Comparison of ENCODE assay signal across 8 mouse cellular contexts in the genomic region with DNA sequence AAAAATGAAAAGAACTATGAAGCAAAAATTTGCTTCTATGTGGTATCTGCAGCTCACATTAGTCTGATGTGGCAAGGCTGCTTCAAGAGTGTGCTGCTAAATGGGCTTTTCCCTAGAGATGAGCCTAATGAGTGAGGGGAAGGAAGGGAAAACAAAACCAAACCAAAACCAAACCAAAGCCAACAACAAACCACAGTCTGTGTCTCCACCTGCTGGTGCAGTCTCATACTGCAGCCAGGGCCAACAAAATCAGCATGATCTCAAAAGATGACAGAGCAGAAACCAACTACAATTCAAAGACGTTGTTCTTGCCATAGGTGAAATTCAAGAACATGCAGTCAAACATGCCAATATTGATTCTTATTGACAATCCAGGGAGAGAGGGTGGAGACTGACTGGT. TPM values are rescaled to one million over a fixed set of nuclear protein-coding genes. Genes with fewer than 3 reads are reported as not detected.
DNase-seq lines count a peak whose midpoint lies in the region; ATAC-seq lines count a peak whose summit lies in the region.

No protein-coding gene starts in this region.

- H3K36me3 ChIP-seq in embryonic facial prominence, embryonic 10.5 days (replicated peaks), result peaks cover 39% of the 10 kb centered on the region

- no peaks in the 10 kb centered on the region for H3K4me1 ChIP-seq in embryonic facial prominence, embryonic 10.5 days

- no peak overlapping the region for H3K4me3 ChIP-seq in embryonic facial prominence, embryonic 10.5 days

- no peaks in the 10 kb centered on the region for H3K9me3 ChIP-seq in embryonic facial prominence, embryonic 10.5 days

- no peak for ATAC-seq in cerebellum, adult (ENCODE audit: insufficient number of reproducible peaks, low FRiP score, low TSS enrichment)

- 65% methylated on average over 1 of the region's 1 CpGs for WGBS in embryonic facial prominence, embryonic 10.5 days
- WGBS in large intestine, adult 2 months, result 56% methylated on average over 1 of the region's 1 CpGs

- H3K27ac ChIP-seq in embryonic facial prominence, embryonic 10.5 days (replicated peaks), result no peak overlapping the region

- no peaks in the 10 kb centered on the region for H3K27me3 ChIP-seq in embryonic facial prominence, embryonic 10.5 days (replicated peaks; ENCODE audit: low read depth, poor library complexity, severe bottlenecking)

- DNase-seq in cerebellum, adult 11 months, result peak; percentile 46
- DNase-seq in urinary bladder, postnatal 14 days (ENCODE audit: low spot score), result peak; percentile 29
- no peak for DNase-seq in urinary bladder, adult 2 months (ENCODE audit: low spot score)
- DNase-seq in embryonic facial prominence, embryonic 10.5 days (ENCODE audit: low spot score), result peak; percentile 42
- peak; percentile 4 for DNase-seq in large intestine, adult 2 months (ENCODE audit: low read depth, low spot score)
- peak; percentile 59 for DNase-seq in lung, postnatal 10 days
- DNase-seq in spleen, postnatal 10 days (ENCODE audit: low spot score in 2 of 2), result peak; percentile 27 to 66

RNA-seq across cellular contexts. Expression of a gene that starts 37.7 kb away (rescaled TPM):
- polyA plus RNA-seq in urinary bladder, adult 2 months (2012; rRNA removed), result 17.2 and 21.2 TPM in 2 replicates
- polyA plus RNA-seq in embryonic facial prominence, embryonic 10.5 days (2016; fragmentation: Nextera tagmentation; extraction: Ambion mirVana), result 91.8 and 92.7 TPM in 2 replicates
- polyA plus RNA-seq in large intestine, adult 2 months (2012; rRNA removed), result 11.2 and 13.6 TPM in 2 replicates

RNA-seq across cellular contexts. Expression of a gene that starts 39.3 kb away (rescaled TPM):
- polyA plus RNA-seq in urinary bladder, adult 2 months (2012; rRNA removed), result 0.04 and 0.06 TPM in 2 replicates
- 0.21 and 0.24 TPM in 2 replicates for polyA plus RNA-seq in embryonic facial prominence, embryonic 10.5 days (2016; fragmentation: Nextera tagmentation; extraction: Ambion mirVana)
- 0.01 TPM in 1 of 2 replicates, not detected in the other for polyA plus RNA-seq in large intestine, adult 2 months (2012; rRNA removed)
